Mouse (Mus musculus) bone marrow, adult 2 months (tissue): Measurements from ENCODE around the gene Dph2.

Experiments
- CTCF ChIP-seq: fragments of 200-500 bp; IDR thresholded peaks from 2 replicates; pipeline ENCODE4 v1.5.1; 2011; ENCODE audit warnings: low read length, control low read depth; ENCODE audit not compliant: control insufficient read depth, insufficient read depth
- POLR2A ChIP-seq: fragments of 200-500 bp; IDR thresholded peaks from 2 replicates; pipeline ENCODE4 v1.6.1; 2011; ENCODE audit warnings: low read depth, mild to moderate bottlenecking, control low read depth, low read length, borderline replicate concordance; ENCODE audit not compliant: control insufficient read depth

GRCm38 (mm10) chr4:117872471-117872886 is 19.4 kb downstream of the Dph2 start, which contains the start of gene Ccdc24:
- TF ChIP-seq CTCF: no peak
- no peak; the same call in 1 of the 2 replicates for TF ChIP-seq POLR2A
